ENCODE assay signal across 10 mouse cellular contexts in the genomic region with DNA sequence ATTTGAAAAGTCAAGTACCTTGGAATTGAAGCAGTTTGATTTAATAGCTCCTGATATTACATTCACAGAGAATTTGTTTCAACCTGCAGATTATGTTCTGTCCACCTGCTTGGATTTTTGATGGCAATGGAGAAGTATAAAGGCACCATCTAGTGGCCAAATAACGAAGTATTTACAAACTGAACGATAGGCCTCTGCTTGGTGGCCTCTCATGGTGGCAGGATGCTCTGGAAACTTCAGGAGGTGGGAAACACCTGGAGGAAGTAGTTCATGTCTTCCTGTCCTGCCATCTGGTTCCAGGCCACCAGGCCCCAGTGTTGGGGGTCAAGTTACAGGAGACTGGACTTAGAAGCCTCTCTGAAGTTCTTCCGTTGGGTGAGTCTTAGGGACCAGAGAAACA. TPM values are rescaled to one million over a fixed set of nuclear protein-coding genes. Genes with fewer than 3 reads are reported as not detected.
DNase-seq lines count a peak whose midpoint lies in the region; ATAC-seq and TF ChIP-seq lines count a peak whose summit lies in the region.
"Had no signal": no experiment of that assay in that cellular context is flagged by ENCODE, and none has a peak within 500 bp of the region (broad histone marks: within the 10 kb centered on the region; RNA-seq: fewer than 3 reads in every experiment).

No protein-coding gene starts in this region.

- no peak overlapping the region for H3K27ac ChIP-seq in liver, embryonic 14.5 days
- no peak overlapping the region for H3K27ac ChIP-seq in cerebellum, adult 2 months (ENCODE audit: insufficient read depth, low read length)
- H3K27ac ChIP-seq: limb, embryonic 15.5 days; stomach, embryonic 15.5 days had no signal

- no peak for ATAC-seq in liver, embryonic 14.5 days (ENCODE audit: insufficient read depth)
- ATAC-seq in CD4-positive, CD25-positive, alpha-beta regulatory T cell, adult 4 months = no peak

- no peak for TF ChIP-seq POLR2A in cerebellum, adult 2 months (IDR thresholded peaks at IDR 0.05; ENCODE audit: borderline replicate concordance, insufficient read depth, low read length)

- H3K4me1 ChIP-seq in liver, embryonic 14.5 days (replicated peaks; ENCODE audit: control insufficient read depth in 2 of 2, insufficient read depth in 2 of 2, low read length in 1 of 2) = no peaks in the 10 kb centered on the region; a peak in 1 of 4 replicates
- H3K4me1 ChIP-seq in cerebellum, adult 2 months (ENCODE audit: control insufficient read depth, insufficient read depth, low read length) = no peaks in the 10 kb centered on the region
- H3K4me1 ChIP-seq: limb, embryonic 15.5 days had no signal

- H3K9ac ChIP-seq in liver, embryonic 14.5 days (replicated peaks) = no peak overlapping the region
- H3K9ac ChIP-seq: limb, embryonic 15.5 days; stomach, embryonic 15.5 days had no signal

- TF ChIP-seq CTCF in liver, embryonic 14.5 days (IDR thresholded peaks at IDR 0.05; ENCODE audit: low read depth) = peak; percentile 32; the same call in 1 of the 2 replicates
- TF ChIP-seq CTCF in cerebellum, adult 2 months (IDR thresholded peaks at IDR 0.05; ENCODE audit: borderline replicate concordance, insufficient read depth, low read depth, low read length) = peak; percentile 48; the same call in 1 of the 2 replicates

- WGBS in liver, embryonic 14.5 days (ENCODE audit: insufficient replicate concordance) = 24% methylated on average over 3 of the region's 3 CpGs
- WGBS in cerebellum, adult 2 months = 32% methylated on average over 3 of the region's 3 CpGs

- no peaks in the 10 kb centered on the region for H3K9me3 ChIP-seq in liver, embryonic 14.5 days (ENCODE audit: control insufficient read depth, low read length)
- H3K9me3 ChIP-seq: limb, embryonic 15.5 days; stomach, embryonic 15.5 days had no signal

- H3K4me3 ChIP-seq in liver, embryonic 14.5 days (ENCODE audit: insufficient read depth in 1 of 2, low read depth in 2 of 2, low read length in 2 of 2) = no peak overlapping the region
- no peak overlapping the region for H3K4me3 ChIP-seq in cerebellum, adult 2 months (replicated peaks; ENCODE audit: insufficient read depth, low read depth, low read length)
- H3K4me3 ChIP-seq: limb, embryonic 15.5 days; stomach, embryonic 15.5 days had no signal

- H3K4me2 ChIP-seq in liver, embryonic 14.5 days (ENCODE audit: low read depth) = no peak overlapping the region
- H3K4me2 ChIP-seq: limb, embryonic 15.5 days; stomach, embryonic 15.5 days had no signal

- peak; percentile 9 for DNase-seq in adrenal gland, adult 2 months
- no peak for DNase-seq in adrenal gland, postnatal 4 days (ENCODE audit: low spot score in 2 of 2)
- no peak for DNase-seq in liver, embryonic 14.5 days (ENCODE audit: low read depth in 3 of 3, low spot score in 3 of 3)
- DNase-seq in liver = no peak
- peak in 1 of 2 experiments; percentile 39 for DNase-seq in cerebellum, adult 2 months
- peak; percentile 3 to 11 for DNase-seq in kidney, adult 8-10 months
- peak; percentile 37 for DNase-seq in lung, postnatal 25 days (ENCODE audit: low spot score)

- no peaks in the 10 kb centered on the region for H3K27me3 ChIP-seq in liver, embryonic 14.5 days (ENCODE audit: control insufficient read depth, insufficient read depth, low read length)
- no peaks in the 10 kb centered on the region for H3K27me3 ChIP-seq in cerebellum, adult 2 months (ENCODE audit: control insufficient read depth, insufficient read depth, low read length)
- H3K27me3 ChIP-seq: limb, embryonic 15.5 days; stomach, embryonic 15.5 days had no signal

- no peaks in the 10 kb centered on the region for H3K36me3 ChIP-seq in liver, embryonic 14.5 days (replicated peaks; ENCODE audit: control insufficient read depth, insufficient read depth, low read depth)
- H3K36me3 ChIP-seq: limb, embryonic 15.5 days; stomach, embryonic 15.5 days had no signal

- no peak for TF ChIP-seq EP300 in liver, embryonic 14.5 days (IDR thresholded peaks at IDR 0.05; ENCODE audit: low read depth)

RNA-seq across cellular contexts. Expression of a gene that starts 23.5 kb away (rescaled TPM):
- not detected for total RNA-seq in adrenal gland, adult 2 months (2021)
- polyA plus RNA-seq in adrenal gland, adult 2 months (2012; rRNA removed) = not detected in 2 replicates
- 10 to 100 TPM in 1 of 2 experiments, under 1 TPM in 1; 0.34 to 12.8 TPM for total RNA-seq in adrenal gland, postnatal 4 days (2021)
- 8.4 and 10.1 TPM in 2 replicates for polyA plus RNA-seq in liver, embryonic 14.5 days (2012; rRNA removed)
- polyA plus RNA-seq in liver, embryonic 14.5 days (2014; fragmentation: Nextera tagmentation; extraction: Ambion mirVana) = 10.8 and 11.2 TPM in 2 replicates
- not detected in 2 replicates for polyA plus RNA-seq in cerebellum, adult 2 months (2012; rRNA removed)
- not detected for polyA plus RNA-seq in CD4-positive, CD25-positive, alpha-beta regulatory T cell, adult 4 months (2017; shearing (Covaris generic))

RNA-seq across cellular contexts. Expression of a gene that starts 56.4 kb away (rescaled TPM):
- under 1 TPM in 1 of 2 experiments, not detected in 1; 0.14 TPM for total RNA-seq in adrenal gland, adult 2 months (2021)
- polyA plus RNA-seq in adrenal gland, adult 2 months (2012; rRNA removed) = 0.04 TPM in 1 of 2 replicates, not detected in the other
- total RNA-seq in adrenal gland, postnatal 4 days (2021) = 1 to 10 TPM in 1 of 2 experiments, under 1 TPM in 1; 0.17 to 5.6 TPM
- polyA plus RNA-seq in liver, embryonic 14.5 days (2012; rRNA removed) = 3.1 and 4.3 TPM in 2 replicates
- polyA plus RNA-seq in liver, embryonic 14.5 days (2014; fragmentation: Nextera tagmentation; extraction: Ambion mirVana) = 6.0 and 6.3 TPM in 2 replicates
- 0.03 and 0.08 TPM in 2 replicates for polyA plus RNA-seq in cerebellum, adult 2 months (2012; rRNA removed)
- polyA plus RNA-seq in CD4-positive, CD25-positive, alpha-beta regulatory T cell, adult 4 months (2017; shearing (Covaris generic)) = under 1 TPM in 1 of 2 experiments, not detected in 1; 0.43 TPM
- polyA plus RNA-seq: limb, embryonic 15.5 days had no signal

Comparison
In these comparisons a context has a peak if more than half of its experiments do, and no peak if none do; other contexts are left out.
1. DNase-seq: peak in adrenal gland, adult 2 months (single experiment), kidney, adult 8-10 months (2 of 2) and lung, postnatal 25 days (single experiment); none in adrenal gland, postnatal 4 days (0 of 2), liver, embryonic 14.5 days (0 of 3) and liver (single experiment).